Mouse (Mus musculus): ENCODE measurements around the gene Eva1c.

- TF ChIP-seq POLR2A (IDR thresholded peaks at IDR 0.05; ENCODE audit: insufficient read depth, low read depth, low read length) (no peak), CTCF (IDR thresholded peaks at IDR 0.05) (no peak), EP300 (IDR thresholded peaks at IDR 0.05; ENCODE audit: insufficient read depth, low read depth, low read length) (no peak)
These were observed 16.4 kb upstream of the Eva1c start, which contains the start of gene Urb1 for GRCm38 (mm10) chr16:90809975-90810715.

Measured in heart, adult 2 months (tissue).